Mouse (Mus musculus) heart, postnatal 0 days (tissue): ENCODE measurements around the gene Gm28308.

ENCODE experiments used
- CTCF ChIP-seq: IDR thresholded peaks from 2 replicates; pipeline ENCODE4 v1.5.1; 2016; ENCODE audit warnings: antibody characterized with exemption, control low read depth, low read depth
- EP300 ChIP-seq: IDR thresholded peaks from 2 replicates; pipeline ENCODE4 v1.6.1; 2016; ENCODE audit warnings: antibody characterized with exemption, low read depth

DNA sequence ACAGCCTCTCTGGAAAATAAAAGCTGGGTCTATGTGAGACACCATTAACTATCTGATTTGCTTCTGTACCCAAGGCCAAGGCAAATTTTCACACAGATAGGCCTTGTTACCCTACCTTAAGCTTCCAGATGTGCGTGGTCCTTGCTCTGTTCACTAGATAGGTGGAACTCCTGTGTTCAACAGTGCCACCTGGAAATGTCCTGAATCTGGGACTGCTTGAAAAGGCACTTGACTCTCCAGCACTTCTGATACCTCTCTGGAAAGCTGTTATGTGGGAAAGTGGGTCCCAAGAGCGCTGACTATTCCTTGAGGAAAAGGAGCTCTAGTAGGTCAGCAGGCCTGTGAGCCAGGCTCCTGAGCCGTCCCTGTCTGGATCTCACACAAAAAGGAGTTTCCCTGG lies 23.7 kb upstream of the Gm28308 start:
- TF ChIP-seq CTCF = no peak
- no peak for TF ChIP-seq EP300
